Comparison of ENCODE assay signal across 26 mouse cellular contexts in the genomic region with DNA sequence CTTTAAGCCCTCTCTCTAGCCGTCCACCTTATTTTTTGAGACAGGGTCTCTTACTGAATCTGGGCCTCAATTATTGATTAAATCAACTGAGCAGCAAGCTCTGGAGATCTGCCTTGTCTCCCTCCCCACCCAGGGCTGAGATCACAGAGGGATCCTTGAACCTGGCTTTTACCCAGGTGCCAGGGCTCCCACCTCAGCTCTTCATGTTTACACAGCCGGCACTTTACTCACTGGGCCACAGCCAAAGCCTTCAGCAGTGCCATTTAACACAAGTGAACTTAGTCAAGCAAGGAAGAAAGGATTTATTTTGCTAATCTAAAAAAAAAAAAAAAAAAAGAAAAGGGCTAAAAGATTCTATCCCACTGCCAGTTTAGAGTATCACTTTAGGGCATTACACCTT. TPM values are rescaled to one million over a fixed set of nuclear protein-coding genes. Genes with fewer than 3 reads are reported as not detected.
DNase-seq lines count a peak whose midpoint lies in the region; ATAC-seq lines count a peak whose summit lies in the region.
"Had no signal": no experiment of that assay in that cellular context is flagged by ENCODE, and none has a peak within 500 bp of the region (broad histone marks: within the 10 kb centered on the region; RNA-seq: fewer than 3 reads in every experiment).

No protein-coding gene starts in this region.

- H3K9ac ChIP-seq in kidney, embryonic 14.5 days (ENCODE audit: low read depth, low read length) = no peak overlapping the region
- no peak overlapping the region for H3K9ac ChIP-seq in lung, embryonic 16.5 days (ENCODE audit: low read length)
- H3K9ac ChIP-seq in hindbrain, embryonic 14.5 days = no peak overlapping the region
- H3K9ac ChIP-seq: hindbrain, embryonic 15.5 days; intestine, embryonic 15.5 days; neural tube, embryonic 13.5 days had no signal

- no peak overlapping the region for H3K4me3 ChIP-seq in kidney, embryonic 14.5 days (ENCODE audit: low read length)
- no peak overlapping the region for H3K4me3 ChIP-seq in lung, embryonic 16.5 days (ENCODE audit: low read length)
- no peak overlapping the region for H3K4me3 ChIP-seq in hindbrain, embryonic 14.5 days (replicated peaks; ENCODE audit: low read length)
- H3K4me3 ChIP-seq: heart, embryonic 10.5 days; hindbrain, embryonic 15.5 days; intestine, embryonic 15.5 days; limb, embryonic 10.5 days; neural tube, embryonic 13.5 days had no signal

- no peak for ATAC-seq in kidney, embryonic 14.5 days (ENCODE audit: low FRiP score, low TSS enrichment)
- peak; percentile 72 for ATAC-seq in lung, embryonic 16.5 days (ENCODE audit: low read depth)
- ATAC-seq in hindbrain, embryonic 14.5 days (ENCODE audit: low FRiP score) = no peak
- no peak for ATAC-seq in erythroid progenitor cell, adult 5-6 weeks (replicated peaks; ENCODE audit: low FRiP score, poor library complexity, severe bottlenecking)
- ATAC-seq: CD4-positive, CD25-positive, alpha-beta regulatory T cell, adult 4 months; forebrain, embryonic 14.5 days; intestine, embryonic 15.5 days had no signal

- H3K27me3 ChIP-seq in kidney, embryonic 14.5 days (ENCODE audit: control insufficient read depth, insufficient read depth, low read length) = no peaks in the 10 kb centered on the region
- no peaks in the 10 kb centered on the region for H3K27me3 ChIP-seq in lung, embryonic 16.5 days (ENCODE audit: control insufficient read depth, insufficient read depth, low read depth, low read length)
- H3K27me3 ChIP-seq in hindbrain, embryonic 14.5 days (ENCODE audit: control insufficient read depth, insufficient read depth, low read length) = no peaks in the 10 kb centered on the region
- H3K27me3 ChIP-seq: hindbrain, embryonic 15.5 days; intestine, embryonic 15.5 days; neural tube, embryonic 13.5 days had no signal

- H3K27ac ChIP-seq in kidney, embryonic 14.5 days (ENCODE audit: low read depth, low read length) = no peak overlapping the region
- peak overlapping the region; percentile 81 for H3K27ac ChIP-seq in lung, embryonic 16.5 days (ENCODE audit: low read length)
- H3K27ac ChIP-seq in hindbrain, embryonic 14.5 days = no peak overlapping the region
- H3K27ac ChIP-seq: heart, embryonic 10.5 days; hindbrain, embryonic 15.5 days; intestine, embryonic 15.5 days; limb, embryonic 10.5 days; neural tube, embryonic 13.5 days had no signal

- peak; percentile 11 for DNase-seq in kidney, postnatal 10 days
- DNase-seq in lung, adult 18-20 months = peak; percentile 54 to 61
- DNase-seq in lung, postnatal 4 days = peak; percentile 18 to 58
- DNase-seq in hindbrain, embryonic 14.5 days (ENCODE audit: low spot score) = no peak
- no peak for DNase-seq in cerebellum, postnatal 10 days
- DNase-seq: adrenal gland, postnatal 14 days; cerebellum, adult 8-10 months; heart, postnatal 4 days; liver; midbrain, embryonic 14.5 days; retina, postnatal 1 day; right cerebral cortex, postnatal 25 days; thymus, postnatal 25 days had no signal

- no peaks in the 10 kb centered on the region for H3K9me3 ChIP-seq in kidney, embryonic 14.5 days (ENCODE audit: control insufficient read depth, low read length)
- no peaks in the 10 kb centered on the region for H3K9me3 ChIP-seq in lung, embryonic 16.5 days (ENCODE audit: control insufficient read depth, low read length)
- no peaks in the 10 kb centered on the region for H3K9me3 ChIP-seq in hindbrain, embryonic 14.5 days (ENCODE audit: control insufficient read depth, low read length)
- H3K9me3 ChIP-seq: heart, embryonic 10.5 days; hindbrain, embryonic 15.5 days; intestine, embryonic 15.5 days; limb, embryonic 10.5 days; neural tube, embryonic 13.5 days had no signal

- no peaks in the 10 kb centered on the region; the same call in 1 of the 2 replicates for H3K4me1 ChIP-seq in kidney, embryonic 14.5 days (ENCODE audit: control insufficient read depth, insufficient read depth, low read length)
- H3K4me1 ChIP-seq in lung, embryonic 16.5 days (replicated peaks; ENCODE audit: control insufficient read depth, insufficient read depth, low read length) = peaks cover 15% of the 10 kb centered on the region
- peaks cover 5% of the 10 kb centered on the region for H3K4me1 ChIP-seq in hindbrain, embryonic 14.5 days (replicated peaks; ENCODE audit: control insufficient read depth, insufficient read depth, low read length)
- H3K4me1 ChIP-seq: heart, embryonic 10.5 days had no signal

- H3K36me3 ChIP-seq in kidney, embryonic 14.5 days (ENCODE audit: control insufficient read depth, insufficient read depth, low read length) = peaks cover 53% of the 10 kb centered on the region
- H3K36me3 ChIP-seq in lung, embryonic 16.5 days (ENCODE audit: control insufficient read depth, insufficient read depth, low read length) = peaks cover 31% of the 10 kb centered on the region
- H3K36me3 ChIP-seq in hindbrain, embryonic 14.5 days (replicated peaks; ENCODE audit: control insufficient read depth, insufficient read depth) = peaks cover 58% of the 10 kb centered on the region

- WGBS in kidney, embryonic 14.5 days = 74% methylated on average over 2 of the region's 2 CpGs
- 52% methylated on average over 2 of the region's 2 CpGs for WGBS in lung, embryonic 16.5 days
- 88% methylated on average over 2 of the region's 2 CpGs for WGBS in hindbrain, embryonic 14.5 days

- no peak overlapping the region for H3K4me2 ChIP-seq in kidney, embryonic 14.5 days (replicated peaks; ENCODE audit: low read depth, low read length)
- no peak overlapping the region; the same call in 1 of the 2 replicates for H3K4me2 ChIP-seq in lung, embryonic 16.5 days (ENCODE audit: low read depth, low read length)
- H3K4me2 ChIP-seq in hindbrain, embryonic 14.5 days (replicated peaks) = no peak overlapping the region
- H3K4me2 ChIP-seq: hindbrain, embryonic 15.5 days; intestine, embryonic 15.5 days; neural tube, embryonic 13.5 days had no signal

RNA-seq across cellular contexts. Expression of a gene that starts 3.2 kb away (rescaled TPM):
- 167 and 171 TPM in 2 replicates for polyA plus RNA-seq in kidney, embryonic 14.5 days (2014; fragmentation: Nextera tagmentation; extraction: Ambion mirVana)
- polyA plus RNA-seq in lung, embryonic 16.5 days (2015; fragmentation: Nextera tagmentation; extraction: Ambion mirVana) = 176 and 177 TPM in 2 replicates
- polyA plus RNA-seq in hindbrain, embryonic 14.5 days (2014; fragmentation: Nextera tagmentation; extraction: Ambion mirVana) = 154 and 160 TPM in 2 replicates
- 15.9 and 18.4 TPM in 2 replicates for total RNA-seq in erythroid progenitor cell, adult 5-6 weeks (2015; ENCODE audit: low replicate concordance)
- total RNA-seq in erythroid progenitor cell, adult 5-6 weeks (2017; ENCODE audit: low replicate concordance) = 20.2 and 40.9 TPM in 2 replicates

RNA-seq across cellular contexts. Expression of a gene that starts 26.9 kb away (rescaled TPM):
- polyA plus RNA-seq in kidney, embryonic 14.5 days (2014; fragmentation: Nextera tagmentation; extraction: Ambion mirVana) = 1.3 and 1.5 TPM in 2 replicates
- 0.10 and 0.19 TPM in 2 replicates for polyA plus RNA-seq in lung, embryonic 16.5 days (2015; fragmentation: Nextera tagmentation; extraction: Ambion mirVana)
- polyA plus RNA-seq in hindbrain, embryonic 14.5 days (2014; fragmentation: Nextera tagmentation; extraction: Ambion mirVana) = 0.17 and 0.39 TPM in 2 replicates
- not detected in 2 replicates for total RNA-seq in erythroid progenitor cell, adult 5-6 weeks (2015; ENCODE audit: low replicate concordance)
- total RNA-seq in erythroid progenitor cell, adult 5-6 weeks (2017; ENCODE audit: low replicate concordance) = not detected in 2 replicates
- total RNA-seq: adrenal gland, postnatal 14 days; gastrocnemius, adult 8-10 months; heart, postnatal 4 days; megakaryocyte-erythroid progenitor cell, adult 5-6 weeks had no signal
- polyA plus RNA-seq: liver, embryonic 16.5 days; neural tube, embryonic 13.5 days had no signal

RNA-seq across cellular contexts. Expression of a gene that starts 37.5 kb away (rescaled TPM):
- 15.7 and 29.0 TPM in 2 replicates for polyA plus RNA-seq in kidney, embryonic 14.5 days (2014; fragmentation: Nextera tagmentation; extraction: Ambion mirVana)
- 11.1 and 11.5 TPM in 2 replicates for polyA plus RNA-seq in lung, embryonic 16.5 days (2015; fragmentation: Nextera tagmentation; extraction: Ambion mirVana)
- polyA plus RNA-seq in hindbrain, embryonic 14.5 days (2014; fragmentation: Nextera tagmentation; extraction: Ambion mirVana) = 31.0 and 39.1 TPM in 2 replicates
- 14.8 and 26.0 TPM in 2 replicates for total RNA-seq in erythroid progenitor cell, adult 5-6 weeks (2015; ENCODE audit: low replicate concordance)
- total RNA-seq in erythroid progenitor cell, adult 5-6 weeks (2017; ENCODE audit: low replicate concordance) = 22.2 and 37.8 TPM in 2 replicates

RNA-seq across cellular contexts. Expression of a gene that starts 57.3 kb away (rescaled TPM):
- 0.14 and 0.30 TPM in 2 replicates for polyA plus RNA-seq in kidney, embryonic 14.5 days (2014; fragmentation: Nextera tagmentation; extraction: Ambion mirVana)
- polyA plus RNA-seq in lung, embryonic 16.5 days (2015; fragmentation: Nextera tagmentation; extraction: Ambion mirVana) = 0.13 and 0.28 TPM in 2 replicates
- not detected in 2 replicates for polyA plus RNA-seq in hindbrain, embryonic 14.5 days (2014; fragmentation: Nextera tagmentation; extraction: Ambion mirVana)
- total RNA-seq in erythroid progenitor cell, adult 5-6 weeks (2015; ENCODE audit: low replicate concordance) = not detected in 2 replicates
- not detected in 2 replicates for total RNA-seq in erythroid progenitor cell, adult 5-6 weeks (2017; ENCODE audit: low replicate concordance)
- total RNA-seq: gastrocnemius, adult 8-10 months; heart, postnatal 4 days; megakaryocyte-erythroid progenitor cell, adult 5-6 weeks had no signal
- polyA plus RNA-seq: CD4-positive, CD25-positive, alpha-beta regulatory T cell, adult 4 months; forebrain, embryonic 14.5 days; hindbrain, embryonic 15.5 days; limb, embryonic 10.5 days; midbrain, embryonic 14.5 days; neural tube, embryonic 13.5 days had no signal

Comparison
In these comparisons a context has a peak if more than half of its experiments do, and no peak if none do; other contexts are left out.
1. DNase-seq: peak in kidney, postnatal 10 days (single experiment), lung, adult 18-20 months (2 of 2) and lung, postnatal 4 days (2 of 2); none in hindbrain, embryonic 14.5 days (single experiment) and cerebellum, postnatal 10 days (0 of 2).